In the genomic region with DNA sequence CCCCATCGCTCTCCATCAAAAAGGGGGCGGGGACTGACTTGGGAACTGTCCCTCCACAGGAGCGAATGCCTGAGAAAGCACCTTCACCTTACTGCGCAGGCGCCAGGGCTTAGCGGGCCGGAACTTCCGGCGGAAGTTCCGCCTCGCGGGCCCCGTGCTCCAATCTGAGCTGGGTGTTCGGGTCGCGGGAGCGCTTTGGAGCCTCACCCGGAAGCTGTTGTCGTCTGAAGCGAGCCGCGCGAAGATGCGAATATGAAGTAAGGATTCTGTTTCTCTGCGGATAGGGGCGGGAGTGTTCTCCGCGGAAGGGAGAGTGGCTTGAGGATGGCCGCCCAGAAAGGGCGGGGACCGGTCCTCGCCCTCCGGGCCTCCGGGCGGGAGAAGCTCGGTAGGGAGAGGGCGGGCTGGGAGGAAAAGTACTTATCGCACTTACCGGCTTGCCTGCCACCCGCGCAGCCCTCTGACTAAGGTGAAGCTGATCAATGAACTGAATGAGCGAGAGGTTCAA, we compare ENCODE assay signal across 8 mouse cellular contexts. TPM values are rescaled to one million over a fixed set of nuclear protein-coding genes. Genes with fewer than 3 reads are reported as not detected.
DNase-seq lines count a peak whose midpoint lies in the region; ATAC-seq lines count a peak whose summit lies in the region.

Gene Rbmx2 (plus strand): TSS at position 141 of the 508 bp plus-strand sequence.

- no peaks in the 10 kb centered on the region for H3K9me3 ChIP-seq in intestine, embryonic 14.5 days (ENCODE audit: control insufficient read depth, low read length)

- H3K36me3 ChIP-seq in intestine, embryonic 14.5 days (ENCODE audit: control insufficient read depth, insufficient read depth, low read length) = no peaks in the 10 kb centered on the region

- peak within 1 kb of the TSS; percentile 48 for H3K4me3 ChIP-seq in intestine, embryonic 14.5 days (ENCODE audit: low read depth, low read length)

- intact Hi-C loops in left cerebral cortex, postnatal 14 days (cut with DNase I) = loop anchor here (10.0 kb wide), 1 partner anchor 590 kb away; the partner anchor contains the start of gene Enox2

- peak; percentile 97 for ATAC-seq in intestine, embryonic 14.5 days (replicated peaks; ENCODE audit: low FRiP score, low TSS enrichment, low read depth)

- H3K4me2 ChIP-seq in intestine, embryonic 14.5 days (ENCODE audit: low read length) = peak within 1 kb of the TSS; percentile 51

- WGBS in intestine, embryonic 14.5 days = 9% methylated on average over 41 of the region's 42 CpGs

- no peak within 1 kb of the TSS for H3K27ac ChIP-seq in intestine, embryonic 14.5 days (ENCODE audit: low read depth)

- DNase-seq in adrenal gland, adult 18-20 months (ENCODE audit: low spot score in 2 of 2) = peak; percentile 77 to 82
- DNase-seq in embryo, embryonic 11 days = peak; percentile 94
- peak; percentile 86 for DNase-seq in gastrocnemius, postnatal 25 days
- peak; percentile 82 for DNase-seq in intestine, embryonic 14.5 days (ENCODE audit: low spot score)
- peak; percentile 91 to 92 for DNase-seq in left cerebral cortex, postnatal 14 days (ENCODE audit: low spot score in 2 of 2)
- peak; percentile 95 for DNase-seq in mesoderm, embryonic 11.5 days (ENCODE audit: low read depth, low spot score)
- peak; percentile 84 to 87 for DNase-seq in right cerebral cortex, postnatal 36 days (ENCODE audit: low spot score in 2 of 2)
- DNase-seq in yolk sac, embryonic 10.5 days (ENCODE audit: low spot score) = peak; percentile 87

- H3K4me1 ChIP-seq in intestine, embryonic 14.5 days (replicated peaks; ENCODE audit: control insufficient read depth, insufficient read depth, low read length) = no peaks in the 10 kb centered on the region

- no peaks in the 10 kb centered on the region for H3K27me3 ChIP-seq in intestine, embryonic 14.5 days (replicated peaks; ENCODE audit: control insufficient read depth, insufficient read depth, low read length)

- H3K9ac ChIP-seq in intestine, embryonic 14.5 days (ENCODE audit: low read length) = peak within 1 kb of the TSS; percentile 50

RNA-seq across cellular contexts. Expression of gene Rbmx2, which starts in this region (rescaled TPM):
- 1 to 10 TPM; 2.1 to 2.3 TPM for total RNA-seq in adrenal gland, adult 18-20 months (2021)
- total RNA-seq in gastrocnemius, postnatal 25 days (2021) = 1 to 10 TPM in 1 of 2 experiments, under 1 TPM in 1; 0.94 to 1.2 TPM
- polyA plus RNA-seq in intestine, embryonic 14.5 days (2014; fragmentation: Nextera tagmentation; extraction: Ambion mirVana) = 21.9 and 22.6 TPM in 2 replicates
- 1 to 10 TPM; 4.8 TPM for total RNA-seq in left cerebral cortex, postnatal 14 days (2021)
